Mouse (Mus musculus) brain, embryonic 14.5 days (tissue): ENCODE measurements at regions not wholly inside any gene's neighbourhood (a gene's known extent, or its start where the extent isn't known, plus 50 kb on each side); places are given as distances from the start of the nearest gene placed in this dataset.

ENCODE experiments used
- CTCF ChIP-seq: fragments of 200-500 bp; IDR thresholded peaks from 2 replicates; pipeline ENCODE4 v1.5.1; 2012; ENCODE audit warnings: inconsistent platforms, mild to moderate bottlenecking, moderate library complexity, borderline replicate concordance; ENCODE audit not compliant: insufficient read depth, insufficient read length; ENCODE audit errors: extremely low read depth
- POLR2A ChIP-seq: fragments of 200-500 bp; IDR thresholded peaks from 2 replicates; pipeline ENCODE4 v1.6.1; 2012; ENCODE audit warnings: mild to moderate bottlenecking, inconsistent platforms, borderline replicate concordance; ENCODE audit not compliant: poor library complexity, insufficient read depth, insufficient read length, severe bottlenecking; ENCODE audit errors: extremely low read depth

DNA sequence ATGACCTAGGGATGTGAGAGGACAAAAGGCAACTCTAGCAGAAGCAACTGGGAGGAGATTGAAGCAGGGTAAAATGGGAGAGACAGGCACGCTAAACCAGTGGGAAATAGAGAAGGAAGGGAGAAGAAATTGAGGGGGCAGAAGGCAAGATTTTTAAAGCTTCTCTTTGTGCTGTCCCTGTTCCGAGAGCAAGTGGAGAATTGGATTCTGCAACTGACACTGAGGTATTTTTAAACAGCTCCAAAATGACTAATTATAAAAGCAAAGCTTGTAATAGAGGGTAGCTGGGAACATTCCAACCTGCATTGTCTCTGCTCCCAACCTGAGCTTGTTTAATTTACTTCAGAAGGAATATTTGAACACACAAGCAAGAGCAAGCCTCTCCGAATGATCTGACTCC lies 460.7 kb upstream of the Mgmt start:
- TF ChIP-seq CTCF (no peak), POLR2A (no peak)
